Mouse (Mus musculus) spleen, adult 2 months (tissue): ENCODE results near the gene Pias4.

Experiments used
- CTCF ChIP-seq: fragments of 200-500 bp; IDR thresholded peaks from 2 replicates; pipeline ENCODE4 v1.5.1; 2011; ENCODE audit warnings: mild to moderate bottlenecking, inconsistent platforms; ENCODE audit not compliant: insufficient read depth, insufficient read length, insufficient replicate concordance; ENCODE audit errors: extremely low read depth
- POLR2A ChIP-seq: fragments of 200-500 bp; IDR thresholded peaks from 2 replicates; pipeline ENCODE4 v1.6.1; 2011; ENCODE audit warnings: low read depth, low read length, inconsistent platforms

DNA sequence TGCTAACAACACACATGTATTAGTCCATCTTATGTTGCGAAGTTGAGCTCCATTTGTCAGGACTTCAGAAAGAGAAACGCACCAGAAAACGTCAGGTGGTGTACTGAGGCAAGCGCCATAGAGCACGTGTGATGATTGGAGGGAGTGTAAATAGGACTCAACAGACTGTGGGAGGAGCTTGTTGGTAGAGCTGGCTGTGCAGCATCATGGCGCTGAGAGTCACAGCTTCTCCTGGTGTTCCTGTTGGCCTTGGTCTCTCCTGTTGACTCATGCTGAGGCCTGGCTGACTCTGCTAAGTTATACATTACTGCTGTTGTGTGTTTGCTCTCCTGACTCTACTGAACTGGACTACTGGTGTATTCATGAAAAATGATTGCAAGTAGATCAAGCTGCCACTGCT lies 54.8 kb downstream of the Pias4 start:
- TF ChIP-seq CTCF, result no peak
- TF ChIP-seq POLR2A, result no peak
